Mouse (Mus musculus): ENCODE results near the gene Tspan18.

Gene Tspan18

DNA sequence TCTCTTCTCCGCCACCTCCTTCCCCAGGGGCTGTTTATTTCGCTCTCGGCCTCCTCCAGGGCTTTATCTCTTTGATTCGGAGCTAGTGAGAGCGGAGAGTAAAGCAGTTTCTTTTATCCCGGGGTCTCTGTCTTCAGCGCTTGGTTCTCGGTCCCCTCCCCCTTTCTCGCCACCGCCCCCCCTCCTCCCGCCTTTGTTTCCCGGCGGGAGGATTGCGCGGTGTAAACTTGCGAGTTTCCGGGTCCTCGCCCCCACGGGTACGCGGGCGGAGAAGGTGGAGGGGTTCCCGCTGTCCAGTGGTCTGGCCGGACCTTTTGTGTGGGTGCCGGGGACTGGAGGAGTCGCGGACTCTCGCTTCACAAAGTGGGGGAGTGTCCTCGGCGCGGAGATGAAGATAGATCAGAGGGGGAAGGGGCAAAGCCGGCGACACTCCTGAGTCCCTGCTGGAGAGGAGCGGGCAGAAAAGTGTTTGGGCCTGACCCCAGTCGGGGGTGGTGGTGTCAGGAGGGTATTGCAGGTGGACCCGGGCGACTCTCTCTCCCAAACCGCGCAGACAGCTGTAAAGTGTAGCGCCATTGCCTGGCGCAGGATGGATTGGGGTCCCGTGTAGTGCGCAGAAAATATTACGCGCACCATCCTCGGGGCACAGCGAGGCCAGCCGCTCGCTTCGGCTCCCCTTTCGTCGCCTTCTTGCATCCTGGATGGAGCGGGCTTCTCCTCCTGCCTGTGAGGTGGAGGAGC lies 146.1 kb downstream of the Tspan18 start:
- in situ Hi-C loops (cut with MboI, MseI) = no loop called here

DNA sequence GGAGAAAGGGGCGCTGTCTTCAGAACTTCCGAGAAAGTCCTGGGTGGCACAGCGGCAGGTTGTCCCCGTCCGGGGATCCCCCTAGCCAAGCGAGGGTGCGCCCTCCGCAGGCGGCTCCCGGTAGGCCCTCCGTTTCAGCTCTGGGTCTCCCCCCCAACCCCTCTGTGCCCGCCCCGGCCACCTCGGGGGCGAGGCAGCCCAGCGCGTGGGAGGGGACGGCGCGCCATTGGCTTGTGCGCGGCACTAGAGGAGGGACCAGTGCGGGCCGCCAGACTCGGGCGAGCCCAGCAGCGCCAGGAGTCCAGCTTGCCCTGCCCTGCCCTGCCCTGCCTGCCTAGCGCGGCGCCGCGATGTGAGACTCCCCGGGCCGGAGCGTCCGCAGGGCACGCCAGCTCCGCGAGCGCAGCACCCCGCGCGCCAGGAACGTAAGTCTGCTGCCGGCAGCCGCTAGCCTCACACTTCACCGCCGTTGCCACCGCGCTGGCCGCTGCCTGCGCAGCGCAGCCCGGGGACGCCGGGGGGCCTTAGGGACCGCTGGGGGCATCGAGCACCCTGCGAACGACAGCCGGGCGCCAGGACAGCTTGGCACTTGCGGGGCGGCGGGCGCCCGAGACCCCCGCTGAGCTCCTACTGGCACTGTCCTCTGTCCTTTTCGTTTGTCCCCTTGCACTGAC lies 146.8 kb downstream of the Tspan18 start, which contains the start of gene Trp53i11:
TSS of gene Trp53i11 (plus strand) at position 226 of the 674 bp plus-strand sequence.
- in situ Hi-C loops (cut with MboI, MseI) = no loop called here

DNA sequence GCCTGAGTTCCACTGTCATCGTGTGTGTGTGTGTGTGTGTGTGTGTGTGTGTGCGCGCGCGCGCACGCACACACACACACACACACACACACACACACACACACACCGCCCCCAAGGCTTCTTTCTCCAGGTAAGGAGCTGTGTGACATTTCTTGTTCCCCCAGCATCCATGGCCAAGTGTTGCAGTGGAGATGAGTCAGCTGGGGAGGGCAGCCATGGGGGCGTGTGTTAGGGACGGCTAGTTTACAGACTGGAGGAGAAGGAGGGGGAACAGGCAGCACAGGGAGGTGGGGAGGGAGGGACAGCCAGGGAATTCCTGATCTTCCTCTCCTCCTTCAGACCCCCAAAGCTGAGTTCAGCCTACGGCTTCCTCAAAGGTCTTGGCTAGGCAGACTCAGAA lies 151.4 kb downstream of the Tspan18 start:
- in situ Hi-C loops (cut with MboI, MseI) = no loop called here

DNA sequence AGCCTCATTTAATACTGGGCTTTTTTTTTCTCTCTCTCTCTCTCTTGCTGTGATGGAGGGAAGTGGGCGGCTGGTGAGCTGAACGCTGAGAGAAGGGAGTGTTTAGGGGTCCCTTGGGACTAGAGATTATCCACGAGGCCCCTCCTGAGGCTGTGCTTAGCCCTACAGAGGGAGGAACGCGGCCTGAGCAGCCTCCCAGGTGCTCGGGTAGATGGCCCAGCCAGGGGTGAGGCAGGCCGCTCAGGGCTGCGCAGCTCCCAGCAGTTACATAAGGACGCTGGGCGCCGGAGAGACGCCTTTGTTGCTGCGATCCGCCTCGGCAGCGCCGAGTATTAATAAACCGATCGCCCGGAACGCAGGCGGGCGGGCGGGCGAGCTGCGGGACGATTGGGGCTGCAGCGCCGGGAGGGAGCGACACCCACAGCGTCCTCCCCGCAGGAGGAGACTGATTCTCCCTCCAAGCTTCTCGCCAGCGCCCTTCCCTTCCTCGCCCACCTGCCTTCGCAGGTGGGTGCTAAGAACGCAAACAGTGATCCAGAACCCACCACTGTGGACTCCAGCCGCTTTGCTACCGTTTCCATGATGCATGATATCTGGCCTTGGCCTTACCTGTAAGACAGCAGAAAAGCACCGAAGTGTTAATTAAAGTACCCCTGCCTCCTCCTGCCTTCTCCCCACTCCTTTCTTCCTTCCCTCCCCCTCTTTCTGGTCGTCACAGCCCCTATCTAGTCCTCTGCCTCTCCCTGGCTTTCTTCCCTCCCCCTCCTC lies 154.0 kb downstream of the Tspan18 start:
- in situ Hi-C loops (cut with MboI, MseI) = no loop called here

DNA sequence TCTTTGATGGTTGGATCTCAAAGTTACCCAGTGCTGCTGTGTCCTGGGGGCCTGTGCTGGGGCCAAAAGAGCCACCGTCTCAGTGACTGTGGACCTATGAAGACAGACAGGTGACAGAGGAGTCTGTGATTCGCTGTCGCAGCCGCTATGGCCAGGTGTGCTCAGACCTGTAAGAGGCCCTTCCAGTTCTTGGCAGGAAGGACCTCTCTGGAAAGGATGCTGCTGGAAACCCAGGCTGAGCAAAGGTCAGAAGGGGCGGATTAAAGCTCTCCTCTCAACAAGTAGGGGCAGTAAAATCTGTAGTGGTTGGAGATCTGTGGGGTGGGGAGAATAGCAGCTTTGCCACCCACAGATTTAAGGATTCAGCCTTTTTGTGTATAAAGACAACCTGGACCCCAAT lies 154.7 kb downstream of the Tspan18 start:
- in situ Hi-C loops (cut with MboI, MseI) = no loop called here

DNA sequence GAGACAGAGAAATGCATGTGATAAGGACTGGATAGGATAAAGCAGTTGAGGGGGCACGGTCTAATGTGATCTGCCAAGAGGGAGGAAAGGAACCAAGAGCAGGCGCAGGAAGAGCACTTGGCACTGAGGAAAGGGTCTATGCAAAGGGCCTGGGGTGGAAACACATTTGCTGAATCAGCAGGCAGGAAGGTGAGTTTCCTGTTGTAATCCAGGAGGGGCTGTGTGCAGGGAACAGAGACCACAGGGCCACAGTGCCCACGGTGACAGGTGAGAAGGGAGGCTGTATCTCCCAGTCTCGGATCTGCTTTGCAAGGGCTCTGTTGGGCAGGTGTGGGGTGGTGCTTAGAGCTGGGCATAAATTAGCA lies 156.0 kb downstream of the Tspan18 start:
- in situ Hi-C loops (cut with MboI, MseI) = no loop called here

DNA sequence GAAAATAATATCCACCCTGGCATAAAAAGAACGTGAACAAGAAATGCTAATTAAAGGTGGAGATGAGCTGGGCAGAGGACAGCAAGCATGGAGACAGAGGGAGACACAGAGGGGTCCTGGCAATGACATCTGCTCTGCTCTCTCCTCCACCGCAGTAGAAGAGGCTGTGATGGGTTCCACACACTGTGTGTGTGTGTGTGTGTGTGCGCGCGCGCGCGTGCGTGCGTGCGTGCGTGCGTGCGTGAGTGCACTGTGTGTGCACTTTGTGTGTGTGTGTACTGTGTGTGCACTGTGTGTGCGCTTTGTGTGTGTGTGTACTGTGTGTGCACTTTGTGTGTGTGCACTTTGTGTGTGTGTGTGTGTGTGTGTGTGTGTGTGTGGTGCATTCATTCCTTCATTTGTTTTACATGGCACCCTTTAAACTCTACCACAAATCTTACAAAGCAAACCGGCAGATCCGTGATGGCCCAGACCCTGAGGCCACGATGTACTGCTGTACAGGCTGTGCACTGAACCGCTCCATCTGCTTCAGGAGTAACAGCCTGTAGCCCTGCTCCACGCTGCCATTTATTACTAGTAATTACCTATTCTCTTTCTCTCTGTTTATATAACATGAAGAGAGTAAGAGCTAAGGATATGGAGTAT lies 156.5 kb downstream of the Tspan18 start:
- in situ Hi-C loops (cut with MboI, MseI) = no loop called here

DNA sequence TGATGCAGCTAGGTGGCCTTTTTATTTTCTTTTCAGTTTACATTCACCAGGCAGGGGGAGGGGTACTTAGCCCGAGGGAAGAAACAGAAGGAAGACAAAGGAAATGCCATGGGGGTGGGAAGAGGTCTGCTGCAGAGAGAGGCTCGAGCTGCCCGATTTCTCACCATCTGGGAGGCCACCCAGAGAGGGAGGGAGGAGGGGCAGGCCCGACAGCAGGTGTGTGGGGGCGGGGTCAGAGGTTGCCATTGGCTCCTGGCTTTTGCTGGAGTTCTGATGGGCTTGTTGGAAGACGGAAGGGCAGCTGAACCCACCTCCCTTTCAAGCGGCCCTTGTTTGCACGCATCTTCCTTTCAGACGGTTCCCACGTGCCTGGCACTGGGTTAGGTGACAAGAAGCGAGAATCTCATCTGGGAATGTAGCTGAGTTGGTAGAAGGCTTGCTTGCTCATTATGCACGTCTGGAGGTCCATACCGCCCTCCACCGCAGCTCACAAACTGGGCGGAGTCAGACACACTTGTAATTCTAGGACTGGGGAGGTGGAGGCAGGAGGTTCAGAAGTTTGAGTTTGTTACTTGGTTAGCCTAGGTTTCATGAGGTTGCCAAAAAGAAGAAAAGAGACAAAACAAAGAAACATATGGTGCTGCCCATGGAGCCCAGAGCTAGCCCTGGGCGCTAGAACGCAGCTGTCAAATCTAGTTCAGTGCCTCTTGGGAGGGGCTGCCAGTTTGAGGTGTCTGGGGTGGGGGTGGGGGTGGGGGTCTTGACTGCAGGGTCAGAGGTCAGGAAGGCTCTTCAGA lies 157.2 kb downstream of the Tspan18 start:
- in situ Hi-C loops (cut with MboI, MseI) = no loop called here

DNA sequence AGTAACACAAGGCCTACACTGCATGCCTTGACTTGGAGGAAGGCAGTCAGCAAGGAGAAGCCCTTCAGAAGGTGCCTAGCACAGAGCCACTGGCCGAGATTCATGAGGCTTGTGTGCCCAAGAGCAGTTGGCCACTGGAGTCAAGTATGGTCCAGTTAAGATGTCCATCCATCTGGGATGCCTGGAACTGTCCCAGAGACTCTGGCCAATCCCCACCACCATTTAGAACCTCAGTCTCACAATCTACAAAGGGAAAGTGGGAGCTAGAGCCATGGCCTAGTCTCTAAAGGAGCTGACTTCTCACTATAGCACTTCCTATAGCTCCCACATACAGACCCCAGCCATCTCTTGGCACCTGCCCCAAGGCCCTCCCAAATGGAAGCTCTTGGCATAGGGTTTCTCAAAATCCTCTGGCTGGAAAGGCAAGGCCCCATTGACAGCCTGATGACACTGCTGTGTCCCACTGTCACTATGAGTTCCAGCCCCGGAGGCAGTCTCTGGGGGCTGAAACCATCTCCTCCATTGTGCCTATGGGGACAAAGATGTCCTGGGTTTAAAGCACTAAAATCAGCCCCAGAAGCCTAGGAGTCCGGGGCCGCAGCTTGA lies 158.0 kb downstream of the Tspan18 start:
- in situ Hi-C loops (cut with MboI, MseI) = no loop called here

DNA sequence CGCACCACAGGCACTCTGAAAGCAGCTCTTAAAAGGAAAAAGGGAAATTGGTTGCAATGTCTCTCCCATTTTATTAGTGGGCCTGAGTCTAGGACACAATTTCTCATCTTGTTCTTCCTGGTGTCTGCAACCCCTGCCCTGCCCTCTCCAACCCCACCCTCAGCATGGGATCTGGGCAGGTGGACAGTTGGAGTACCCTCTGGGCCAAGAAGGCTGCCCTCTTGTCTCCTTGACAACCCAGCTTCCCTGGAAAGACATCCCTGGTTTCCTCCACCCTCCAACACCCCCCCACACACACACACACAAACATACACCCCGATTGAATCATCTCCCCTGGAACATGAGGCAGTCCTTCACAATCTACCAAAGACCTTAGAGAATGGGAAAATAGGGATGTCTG lies 158.6 kb downstream of the Tspan18 start:
- in situ Hi-C loops (cut with MboI, MseI) = no loop called here

DNA sequence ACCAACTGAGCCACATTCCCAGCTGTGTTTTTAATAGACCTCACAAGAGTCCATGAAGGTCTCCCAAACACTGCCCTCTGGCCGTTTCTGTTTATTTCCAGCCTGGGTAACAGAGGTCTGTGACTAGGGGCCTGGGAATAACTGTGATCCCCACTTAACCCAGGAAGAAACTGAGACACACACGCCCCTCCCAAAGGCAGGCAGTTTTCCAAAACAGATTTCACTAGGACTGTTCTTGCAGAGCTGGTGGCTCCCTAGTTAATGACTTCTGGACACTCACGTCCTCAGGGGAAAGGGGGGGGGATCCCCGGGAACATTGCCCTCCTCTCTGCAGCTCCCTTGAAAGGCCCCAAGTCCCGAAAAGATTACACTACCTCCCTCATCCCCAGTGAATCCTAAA lies 159.0 kb downstream of the Tspan18 start:
- in situ Hi-C loops (cut with MboI, MseI) = no loop called here

DNA sequence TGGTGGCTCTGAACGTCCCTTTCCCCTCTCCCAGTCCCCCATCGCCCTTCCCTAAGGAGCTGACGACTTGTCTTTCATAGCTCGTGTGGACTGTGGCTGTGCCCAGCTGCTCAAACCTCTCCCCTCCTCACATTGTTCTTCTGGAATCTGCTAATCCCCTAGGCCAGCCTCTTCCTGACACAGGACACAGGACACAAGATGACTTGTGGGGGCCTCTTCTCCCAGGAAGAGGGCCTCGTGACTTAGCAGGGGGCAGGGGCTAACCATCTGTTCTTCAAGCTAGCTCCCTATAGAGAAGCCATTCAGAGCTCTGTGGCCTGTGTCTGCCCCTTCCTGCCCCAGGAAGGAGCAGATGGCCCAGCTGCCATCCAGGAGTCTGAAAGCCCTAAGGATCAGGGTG lies 160.1 kb downstream of the Tspan18 start:
- in situ Hi-C loops (cut with MboI, MseI) = no loop called here

DNA sequence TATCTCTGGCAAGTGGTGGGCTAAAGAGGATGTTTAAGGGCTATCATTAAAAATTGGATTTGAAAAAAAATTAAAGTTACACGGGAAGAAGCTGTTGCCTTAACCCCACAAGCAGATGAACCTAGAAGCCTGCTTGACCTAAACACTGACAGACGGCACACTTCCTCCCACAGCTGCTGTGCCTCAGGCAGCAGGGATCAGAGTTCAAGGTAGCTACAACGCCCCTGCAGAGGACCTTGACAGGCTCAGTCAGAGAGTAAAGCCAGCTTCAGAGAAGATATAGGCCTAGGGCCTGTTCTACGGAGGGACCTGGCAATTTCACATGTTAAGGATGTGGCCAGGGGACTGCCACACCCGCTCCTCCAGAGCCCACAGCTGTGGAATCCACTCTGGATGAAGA lies 161.8 kb downstream of the Tspan18 start:
- in situ Hi-C loops (cut with MboI, MseI) = no loop called here

DNA sequence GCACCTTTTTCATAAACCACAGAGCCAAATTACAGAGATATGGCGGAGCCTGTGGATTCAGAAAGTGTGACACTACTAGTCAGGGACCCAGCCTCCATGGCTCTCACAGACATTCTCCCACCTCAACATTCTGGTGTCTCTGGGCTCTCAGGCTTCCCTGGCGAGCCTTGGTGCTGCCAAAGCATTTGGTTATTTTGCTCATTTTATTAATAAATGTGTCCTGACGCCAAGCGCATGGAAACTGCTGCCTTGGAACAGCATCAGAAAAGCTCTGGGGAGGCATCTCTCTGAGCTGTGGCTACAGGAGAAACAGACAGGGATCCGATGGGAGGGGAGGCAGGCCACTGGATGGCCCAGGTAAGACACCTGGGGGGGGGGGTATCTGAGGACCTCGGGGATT lies 162.4 kb downstream of the Tspan18 start:
- in situ Hi-C loops (cut with MboI, MseI) = no loop called here

DNA sequence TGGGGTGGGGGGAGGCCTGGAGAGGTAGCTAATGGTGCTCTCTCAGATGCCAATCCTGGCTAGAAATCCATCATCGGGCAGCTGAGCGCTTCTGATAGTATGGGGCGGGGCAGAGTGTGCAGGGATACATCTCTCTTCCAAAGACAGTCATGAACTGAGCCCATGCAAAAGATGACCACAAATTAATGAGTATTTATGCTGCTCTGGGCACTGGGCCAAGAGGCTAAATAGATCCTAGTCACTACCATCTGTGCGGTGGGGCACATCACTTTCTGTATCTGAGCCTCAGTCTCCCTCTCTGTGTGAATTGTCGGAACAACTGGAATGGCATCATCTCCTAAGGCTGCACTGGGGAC lies 163.5 kb downstream of the Tspan18 start:
- in situ Hi-C loops (cut with MboI, MseI) = no loop called here

DNA sequence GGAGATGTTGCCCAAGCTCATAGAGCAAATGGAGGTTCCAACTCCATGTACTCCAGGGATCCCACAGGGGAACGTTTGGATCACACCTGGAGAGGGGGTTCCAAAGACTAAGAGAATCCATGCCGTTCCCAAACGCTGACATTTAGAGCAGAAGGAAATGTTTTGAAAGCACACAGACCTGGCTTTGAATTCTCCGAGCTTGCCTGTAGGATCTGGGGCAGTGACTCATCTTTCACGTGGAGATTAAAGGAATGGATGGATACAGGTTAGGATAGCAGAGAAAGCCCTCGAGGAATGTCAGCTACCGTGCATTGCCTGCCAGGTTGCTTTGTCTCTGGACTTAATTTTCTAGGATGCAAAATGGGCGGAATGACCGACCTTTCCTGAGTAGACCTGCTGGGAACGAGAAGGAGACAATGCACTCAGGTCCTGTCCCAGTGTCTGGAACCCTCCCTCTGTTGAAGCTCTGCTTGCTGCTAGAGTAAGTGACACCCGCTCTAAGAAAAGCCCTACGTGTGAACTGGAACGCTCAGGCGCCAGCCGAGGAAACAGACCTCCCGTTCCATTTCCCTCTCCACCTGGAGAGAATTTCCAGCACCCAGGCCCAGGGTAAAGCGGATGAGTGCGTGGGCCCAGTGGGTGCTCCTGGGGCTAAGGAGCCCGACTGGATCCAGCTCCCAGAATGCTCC lies 164.0 kb downstream of the Tspan18 start:
- in situ Hi-C loops (cut with MboI, MseI) = no loop called here

DNA sequence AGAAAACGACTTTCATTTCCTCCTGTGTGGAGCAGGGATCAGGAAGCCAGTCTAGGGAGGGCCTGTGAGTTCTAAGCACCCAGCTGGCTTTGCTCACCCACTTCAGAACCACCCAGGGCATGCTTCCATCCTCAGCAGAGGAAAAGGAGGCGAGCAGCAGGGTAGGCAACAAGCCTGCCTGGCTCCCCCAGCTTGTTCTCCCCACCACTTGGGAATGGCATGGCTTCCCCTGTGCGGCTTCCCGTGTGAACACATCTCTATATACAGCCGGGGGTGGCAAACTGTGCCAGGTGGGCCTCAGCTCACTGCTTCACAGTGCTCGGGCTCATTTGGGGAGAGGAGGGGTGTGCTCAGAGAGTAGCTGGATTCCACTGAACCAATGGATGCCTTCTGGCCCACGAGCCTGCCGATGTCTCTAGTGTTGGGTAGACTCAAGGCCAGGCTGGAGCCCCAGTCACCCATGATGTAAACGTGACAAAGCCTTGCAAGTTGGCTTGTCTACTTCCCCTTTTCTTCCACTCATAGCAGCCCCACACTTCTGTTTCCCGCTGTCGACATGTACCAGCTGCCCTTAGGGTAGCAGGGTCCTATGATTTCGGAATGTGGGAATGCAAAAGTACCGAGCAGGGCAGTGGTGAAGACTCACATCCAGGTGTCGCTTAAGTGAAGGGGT lies 167.4 kb downstream of the Tspan18 start:
- in situ Hi-C loops (cut with MboI, MseI) = loop anchor here (5.0 to 10.0 kb wide), 2 partner anchors 85 to 782 kb away; partner anchors contain the start of gene 1700029I15Rik (in 1 of the 2)

DNA sequence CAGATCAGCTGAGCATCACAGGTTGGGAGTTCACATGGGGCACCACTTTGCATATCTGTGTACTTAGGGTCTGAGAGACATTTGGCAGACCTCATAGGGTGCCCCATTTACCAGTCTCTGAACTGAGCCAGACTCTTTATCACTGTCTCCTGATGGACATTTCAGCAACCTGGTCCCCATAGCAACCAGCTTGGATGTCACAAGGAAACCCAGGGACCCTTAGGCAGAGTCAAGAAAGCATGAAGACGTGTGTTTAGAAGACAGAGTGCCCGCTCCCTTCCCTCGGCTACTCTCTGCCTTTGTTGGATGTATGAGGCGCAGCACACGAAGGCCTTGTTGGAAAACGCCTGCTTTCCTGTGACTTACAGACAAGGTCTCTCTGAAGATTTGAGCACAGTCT lies 168.0 kb downstream of the Tspan18 start:
- in situ Hi-C loops (cut with MboI, MseI) = loop anchor here (5.0 to 10.0 kb wide), 2 partner anchors 84 to 781 kb away; partner anchors contain the start of gene 1700029I15Rik (in 1 of the 2)

DNA sequence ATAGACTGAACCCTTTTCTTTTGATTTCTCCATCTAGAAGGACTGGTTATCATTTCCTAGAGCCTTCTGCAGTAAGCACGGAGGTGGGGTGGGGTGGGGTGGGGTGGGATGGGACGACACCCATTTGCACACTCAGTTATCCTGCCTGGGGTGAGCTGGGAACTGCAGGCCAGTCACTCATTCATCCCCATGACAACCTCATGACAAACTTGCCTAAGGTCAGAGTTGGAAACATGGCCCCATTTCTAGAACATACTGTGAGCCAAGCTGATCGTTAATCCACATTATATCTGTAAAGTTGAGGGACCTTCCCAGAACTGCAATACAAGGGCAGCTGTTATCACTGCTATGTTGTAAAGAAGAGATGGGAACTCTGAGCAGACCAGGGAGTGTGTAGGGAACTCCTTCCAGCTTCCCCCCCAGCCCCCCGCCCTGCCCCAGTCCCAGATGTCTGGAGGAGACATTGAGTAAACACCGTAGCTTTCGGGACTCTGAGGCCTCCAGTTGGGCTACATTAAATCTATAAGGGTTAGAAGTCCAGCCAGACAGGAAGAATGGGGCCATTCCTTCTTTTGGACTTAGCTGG lies 170.5 kb downstream of the Tspan18 start:
- in situ Hi-C loops (cut with MboI, MseI) = loop anchor here in 1 of 2 experiments (10.0 kb wide), 1 partner anchor 779 kb away; the partner anchor contains the start of gene 1700029I15Rik
